Mouse (Mus musculus) heart, adult 8-10 months (tissue): ENCODE data around the gene Pnck. TPM values are rescaled to one million over a fixed set of nuclear protein-coding genes. Genes with fewer than 3 reads are reported as not detected.

Source experiments
- DNase-seq: peaks from one replicate; pipeline ENCODE4 v3.0.0; 2022; ENCODE audit warnings: low spot score
- total RNA-seq, 4 experiments: library from RNA; stranded (reverse); gene quantifications; 2 replicates each; pipeline ENCODE4 v1.2.4; 2022

Pnck gene
- total RNA-seq, 4 experiments from 2014 or later, result 5.2 to 9.5 (median 8.1) TPM

DNA sequence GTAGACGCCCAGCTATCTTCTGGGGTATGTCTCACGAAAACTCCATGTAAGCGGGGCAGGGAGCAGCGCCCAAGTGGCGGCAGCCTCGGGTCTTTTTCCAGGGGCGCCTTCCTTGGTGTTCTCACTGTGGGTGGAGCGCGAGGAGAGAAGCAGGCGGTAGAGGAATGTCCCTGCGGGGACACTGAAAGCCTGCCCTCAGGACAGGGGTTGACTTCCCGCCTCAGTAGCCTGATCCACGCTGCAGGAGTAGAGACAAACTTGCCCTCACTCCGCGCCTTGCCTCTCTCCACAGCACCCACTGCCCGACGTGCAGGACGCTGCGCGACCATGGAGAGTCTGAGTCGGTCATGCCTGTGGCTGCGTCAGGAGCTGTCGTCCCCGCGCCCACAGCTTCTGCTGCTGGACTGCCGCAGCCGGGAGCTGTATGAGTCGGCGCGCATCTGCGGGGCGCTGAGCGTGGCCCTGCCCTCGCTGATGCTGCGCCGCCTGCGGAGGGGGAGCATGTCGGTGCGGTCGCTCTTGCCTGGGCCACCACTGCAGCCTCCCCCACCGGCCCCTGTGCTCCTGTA, 19.9 kb downstream of the Pnck start:
- no peak for DNase-seq

DNA sequence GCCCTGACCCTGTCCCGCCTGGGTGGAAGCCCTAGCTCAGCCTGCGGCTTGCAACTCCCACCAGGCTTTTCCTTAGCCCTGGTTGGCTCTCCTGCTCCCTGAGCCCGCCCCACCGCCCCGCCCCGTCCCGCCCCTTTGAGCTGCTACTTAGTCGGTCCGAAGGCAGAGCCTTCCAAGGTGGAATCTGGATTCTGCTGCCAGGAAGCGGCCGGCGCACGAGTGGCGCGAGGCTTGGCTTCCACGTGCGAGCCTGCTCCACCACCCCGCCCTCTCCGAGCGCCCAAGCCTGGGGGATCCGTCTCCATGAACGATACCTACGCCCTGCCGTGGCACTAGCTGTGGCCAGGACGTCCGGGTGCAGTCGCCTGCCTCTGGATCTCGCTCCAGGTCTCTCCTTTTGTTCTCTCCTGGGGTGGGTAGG, 20.7 kb downstream of the Pnck start, which contains the start of gene Dusp9:
TSS of gene Dusp9 (plus strand) at position 165 of the 421 bp plus-strand sequence.
- DNase-seq, result no peak

DNA sequence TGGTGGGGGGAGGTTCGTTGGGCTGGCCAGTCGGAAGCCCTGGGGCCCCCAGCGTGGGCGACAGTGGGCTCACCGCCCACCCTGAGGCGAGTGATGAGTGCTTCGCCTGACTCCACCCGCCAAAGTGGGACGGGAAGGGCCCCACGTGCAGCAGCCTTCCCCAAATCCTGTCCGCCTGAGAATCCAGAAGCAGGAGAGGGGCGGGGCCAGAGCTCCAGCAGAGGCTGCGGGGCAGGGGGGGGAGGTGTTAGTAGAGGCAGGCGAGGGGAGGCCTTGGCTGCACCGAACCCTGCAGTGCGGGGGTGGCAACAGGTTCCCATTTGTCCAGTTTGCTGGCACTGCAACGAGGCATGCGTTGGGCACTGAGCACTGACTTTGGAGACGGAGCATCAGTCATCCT, 22.5 kb downstream of the Pnck start:
- no peak for DNase-seq

DNA sequence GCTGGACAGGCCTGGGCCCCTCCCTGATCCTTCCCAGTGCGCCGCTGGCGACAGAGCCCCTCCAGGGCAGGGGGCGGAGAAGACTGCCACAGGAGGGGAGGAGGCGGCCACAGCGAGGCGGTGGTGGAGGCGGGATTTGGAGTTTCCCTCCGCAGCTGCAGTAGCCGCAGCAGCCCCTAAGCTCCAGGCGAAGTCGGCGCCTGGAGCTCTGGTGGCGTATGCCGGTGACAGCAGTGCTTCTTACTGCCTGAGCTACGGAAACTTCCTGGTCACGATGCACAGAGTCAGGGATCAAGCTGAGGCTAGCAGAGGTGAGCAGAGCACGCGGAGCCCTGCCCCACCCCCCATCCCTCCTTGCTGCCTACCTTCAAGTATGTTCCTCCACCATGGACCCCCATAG, 24.5 kb downstream of the Pnck start:
- DNase-seq, result no peak

- no peak for DNase-seq
Observed at GRCm38 (mm10) chrX:73626981-73627380, 32.9 kb downstream of the Pnck start.

DNA sequence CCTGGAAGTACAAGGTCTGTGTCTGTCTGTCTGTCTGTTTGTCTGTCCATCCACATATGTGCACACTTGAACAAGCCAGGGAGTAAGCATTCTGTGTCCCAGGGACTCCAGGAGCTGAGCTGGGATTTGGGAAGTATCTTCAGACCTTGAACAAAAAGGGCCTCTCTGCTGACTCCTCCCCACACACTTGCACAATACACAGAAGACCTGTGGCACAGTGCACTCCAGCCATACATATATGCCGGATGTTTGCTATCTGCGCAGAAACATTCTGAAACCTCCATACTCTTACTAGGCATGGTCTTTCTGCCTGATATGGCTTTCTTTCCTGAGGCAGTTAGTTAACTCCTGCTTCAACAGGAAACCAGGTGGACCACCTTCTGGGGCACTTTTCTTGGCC, 40.0 kb downstream of the Pnck start:
- no peak for DNase-seq

DNA sequence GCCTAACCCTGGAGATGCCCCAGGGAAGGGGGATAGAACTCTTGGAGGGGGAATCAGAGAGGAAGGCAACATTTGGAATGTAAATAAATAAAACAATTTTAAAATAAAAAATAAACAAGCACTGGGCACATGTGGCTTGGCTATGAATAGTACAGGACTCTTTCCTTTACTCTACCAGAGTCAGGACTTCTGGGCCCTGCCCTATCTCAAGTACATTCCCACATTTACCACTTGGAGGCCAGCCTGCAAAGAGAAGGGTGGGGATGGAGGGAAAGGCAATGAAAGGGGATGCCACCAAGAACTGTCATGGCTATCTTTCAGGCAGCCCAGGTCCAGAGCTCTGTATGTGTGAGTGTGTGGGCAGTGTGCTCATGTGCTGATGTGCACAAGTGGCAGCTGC, 40.5 kb downstream of the Pnck start:
- DNase-seq, result no peak

GRCm38 (mm10) chrX:73615876-73616275, 44.0 kb downstream of the Pnck start:
- no peak for DNase-seq

- DNase-seq, result no peak
Observed at GRCm38 (mm10) chrX:73613665-73614064, 46.3 kb downstream of the Pnck start.

Other genes starting within 250 kb of the Pnck start
- gene Zfp92, start 249.0 kb downstream of the Pnck start, total RNA-seq, result not detected
- not detected for gene Trex2, start 224.8 kb downstream of the Pnck start, total RNA-seq
- gene Haus7, start 201.1 kb downstream of the Pnck start, total RNA-seq, result 1 to 10 TPM; 5.0 to 6.3 (median 5.4) TPM
- 100 to 1,000 TPM; 152 to 198 (median 182) TPM for gene Bgn, start 176.5 kb downstream of the Pnck start, total RNA-seq
- gene Atp2b3, start 157.0 kb downstream of the Pnck start, total RNA-seq, result under 1 TPM; 0.16 to 0.53 (median 0.21) TPM
- under 1 TPM in 1 of 4 experiments, not detected in 3; 0.19 TPM for gene Dusp9, start 20.7 kb downstream of the Pnck start, total RNA-seq
- 100 to 1,000 TPM; 157 to 195 (median 180) TPM for gene Slc6a8, start 13.0 kb upstream of the Pnck start, total RNA-seq
- 10 to 100 TPM; 65.8 to 86.6 (median 78.8) TPM for gene Bcap31, start 56.1 kb upstream of the Pnck start, total RNA-seq
- gene Abcd1, start 56.5 kb upstream of the Pnck start, total RNA-seq, result 10 to 100 TPM; 26.6 to 29.7 (median 28.2) TPM
- gene Plxnb3, start 97.0 kb upstream of the Pnck start, total RNA-seq, result 1 to 10 TPM; 1.6 to 1.9 (median 1.7) TPM
- 10 to 100 TPM; 23.9 to 31.6 (median 30.8) TPM for gene Srpk3, start 114.3 kb upstream of the Pnck start, total RNA-seq
- gene Idh3g, start 126.8 kb upstream of the Pnck start, total RNA-seq, result 100 to 1,000 TPM; 702 to 775 (median 723) TPM
- 10 to 100 TPM; 75.9 to 94.2 (median 84.8) TPM for gene Ssr4, start 126.9 kb upstream of the Pnck start, total RNA-seq
- gene Pdzd4, start 164.9 kb upstream of the Pnck start, total RNA-seq, result 1 to 10 TPM; 1.2 to 1.7 (median 1.6) TPM
- not detected for gene Avpr2, start 232.0 kb upstream of the Pnck start, total RNA-seq
- gene L1cam, start 236.0 kb upstream of the Pnck start, total RNA-seq, result 1 to 10 TPM; 3.3 to 5.3 (median 4.2) TPM